Mouse (Mus musculus) lung, postnatal 36 days (tissue): ENCODE measurements around the gene Eif3k.
A peak's percentile ranks its signal among the peaks of the same experiment; 100 is the strongest.
"Not testable (repeated sequence)": the region's sequence is repeated elsewhere in the genome, so short reads cannot be mapped to it uniquely, and the experiment has no call there.

Experiments used
- DNase-seq: peaks from one replicate; pipeline ENCODE4 v3.0.0; 2022; ENCODE audit warnings: mixed read lengths

Eif3k gene

GRCm38 (mm10) chr7:28984452-28984851 is 2.8 kb upstream of the Eif3k start:
- DNase-seq: no peak

- DNase-seq: no peak
These were observed 2.2 kb upstream of the Eif3k start for GRCm38 (mm10) chr7:28983849-28984248.

- no peak for DNase-seq
These were observed 1.5 kb upstream of the Eif3k start for GRCm38 (mm10) chr7:28983141-28983564.

- DNase-seq: peak; percentile 75
These were observed 780 bp upstream of the Eif3k start for GRCm38 (mm10) chr7:28982274-28983013.

GRCm38 (mm10) chr7:28977556-28977955 is 4.1 kb downstream of the Eif3k start:
- no peak for DNase-seq

GRCm38 (mm10) chr7:28973025-28973424 is 8.6 kb downstream of the Eif3k start:
- DNase-seq: peak; percentile 52

GRCm38 (mm10) chr7:28972542-28972985 is 9.1 kb downstream of the Eif3k start:
- peak; percentile 88 for DNase-seq

GRCm38 (mm10) chr7:28971770-28972269 is 9.8 kb downstream of the Eif3k start:
- peak; percentile 91 for DNase-seq

GRCm38 (mm10) chr7:28971029-28971428 is 10.6 kb downstream of the Eif3k start:
- DNase-seq: no peak

GRCm38 (mm10) chr7:28969672-28970394 is 11.8 kb downstream of the Eif3k start:
- peak; percentile 34 for DNase-seq

GRCm38 (mm10) chr7:28969271-28969670 is 12.4 kb downstream of the Eif3k start:
- no peak for DNase-seq

- not testable (repeated sequence) for DNase-seq
These were observed 13.5 kb downstream of the Eif3k start for GRCm38 (mm10) chr7:28968120-28968519.

GRCm38 (mm10) chr7:28966751-28967505 is 14.7 kb downstream of the Eif3k start:
- no peak for DNase-seq

- DNase-seq: no peak
These were observed 15.5 kb downstream of the Eif3k start for GRCm38 (mm10) chr7:28966181-28966580.

- no peak for DNase-seq
These were observed 16.3 kb downstream of the Eif3k start for GRCm38 (mm10) chr7:28965346-28965840.

- DNase-seq: no peak
These were observed 18.2 kb downstream of the Eif3k start for GRCm38 (mm10) chr7:28963399-28963923.

- DNase-seq: peak; percentile 99
These were observed 19.6 kb downstream of the Eif3k start, which contains the start of gene Actn4 for GRCm38 (mm10) chr7:28961927-28962670. Actn4 (minus strand) TSS chr7:28962340.

- DNase-seq: no peak
These were observed 20.1 kb downstream of the Eif3k start for GRCm38 (mm10) chr7:28961584-28961926.

- DNase-seq: no peak
These were observed 21.2 kb downstream of the Eif3k start for GRCm38 (mm10) chr7:28960354-28961046.

- peak; percentile 78 for DNase-seq
These were observed 22.1 kb downstream of the Eif3k start for GRCm38 (mm10) chr7:28959505-28960045.

GRCm38 (mm10) chr7:28958770-28959169 is 22.9 kb downstream of the Eif3k start:
- DNase-seq: no peak
